Mouse (Mus musculus) right cerebral cortex, adult 2 months (tissue): Measurements from ENCODE around the gene Hacd2.

Experiments used
- DNase-seq, 2 experiments: peaks; one replicate each; pipeline ENCODE4 v3.0.0; 2021 to 2022; ENCODE audit warnings: low spot score in 2 of 2

The Hacd2 gene

DNA sequence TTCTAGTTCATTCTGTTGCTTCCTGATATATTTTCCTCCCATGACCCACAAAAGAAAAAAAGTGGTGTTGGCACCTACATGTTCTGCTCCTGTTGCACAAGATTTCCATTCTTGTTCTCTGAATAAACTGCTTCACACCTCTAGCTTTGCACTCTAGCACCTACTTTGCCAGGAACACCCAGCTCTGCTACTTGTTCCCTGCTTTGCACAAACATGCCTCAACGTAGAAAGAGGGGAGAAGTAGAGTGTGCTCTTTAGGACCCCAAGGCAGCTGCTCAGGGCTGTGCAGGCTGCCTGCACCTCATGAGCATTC is 32.9 kb downstream of the Hacd2 start:
- DNase-seq: peak in 1 of 2 experiments; percentile 31

DNA sequence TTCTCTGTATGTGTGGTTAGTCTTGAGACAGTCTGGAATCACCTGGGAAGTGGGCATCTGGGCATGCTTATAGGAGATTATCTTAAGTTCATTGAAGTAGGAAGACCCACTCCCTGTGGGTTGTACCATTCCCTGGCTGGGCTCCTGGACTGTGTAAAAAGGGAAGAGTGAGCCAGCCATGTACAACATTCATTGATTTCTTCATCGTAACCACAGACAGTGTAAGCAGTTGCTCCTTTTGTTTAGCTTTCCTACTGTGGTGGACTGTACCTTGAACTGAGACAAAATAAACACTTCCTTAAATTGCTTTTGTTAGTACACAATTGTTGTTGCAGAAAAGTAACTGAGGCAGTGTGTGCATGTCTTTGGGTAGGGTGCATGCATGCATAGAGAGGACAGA is 33.6 kb downstream of the Hacd2 start:
- DNase-seq: no peak

DNA sequence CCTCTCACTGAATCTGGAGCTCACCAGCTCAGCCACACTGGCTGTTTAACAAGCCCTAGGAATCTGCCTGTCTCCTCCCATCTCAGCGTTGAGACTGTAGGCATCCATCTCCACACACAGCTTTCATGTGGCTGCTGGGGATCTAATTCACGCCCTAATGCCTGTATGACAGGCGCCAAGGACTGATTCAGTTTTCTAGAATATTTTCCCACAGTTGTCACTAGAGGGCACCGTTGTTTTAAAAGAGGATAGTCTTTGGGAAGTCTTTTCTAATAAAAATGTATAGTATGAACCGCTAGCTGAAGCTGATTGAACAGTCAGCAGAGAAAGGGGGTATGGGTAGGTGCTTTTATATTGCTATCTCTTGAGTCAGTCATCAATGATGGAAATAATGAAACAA is 34.1 kb downstream of the Hacd2 start:
- DNase-seq: peak; percentile 33 to 55

DNA sequence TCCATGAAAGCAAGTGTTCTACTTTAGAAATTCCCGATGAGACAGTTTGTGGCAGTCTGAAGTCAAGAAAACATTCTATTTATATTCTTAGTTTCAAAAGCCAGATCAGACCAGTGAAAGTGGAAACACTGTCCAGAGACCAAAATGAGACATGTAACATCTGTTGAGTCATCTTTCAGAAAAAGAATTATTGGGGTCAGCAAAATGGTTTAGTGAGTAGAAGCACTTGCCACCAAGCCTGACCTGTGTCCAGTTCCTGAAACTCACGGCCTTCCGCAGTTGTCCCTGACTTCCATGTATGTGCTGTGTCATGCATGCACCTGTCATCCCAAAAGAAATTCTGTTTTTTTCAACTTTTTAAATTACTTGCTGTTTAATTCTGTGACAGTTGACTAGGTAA is 34.6 kb downstream of the Hacd2 start:
- DNase-seq: no peak

DNA sequence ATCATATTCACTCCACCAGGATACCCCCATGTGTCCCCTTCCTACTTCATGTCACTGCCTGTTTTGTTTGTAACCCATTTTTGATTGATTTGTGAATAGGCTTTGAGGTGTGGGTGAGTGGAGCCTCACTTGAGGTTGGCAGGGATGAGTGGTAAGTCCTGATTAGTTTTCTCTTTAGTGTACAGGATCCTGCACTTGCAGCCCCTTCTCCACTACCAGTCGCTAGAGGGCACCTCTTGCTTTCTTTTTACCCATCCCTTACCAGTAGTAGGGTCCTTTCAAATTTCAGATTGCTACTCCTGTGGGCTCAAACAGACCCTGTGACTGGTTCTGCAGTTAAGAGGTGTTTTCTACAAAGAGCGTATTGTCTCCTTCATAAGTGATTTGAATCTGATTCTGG is 38.8 kb downstream of the Hacd2 start:
- peak; percentile 39 to 46 for DNase-seq

DNA sequence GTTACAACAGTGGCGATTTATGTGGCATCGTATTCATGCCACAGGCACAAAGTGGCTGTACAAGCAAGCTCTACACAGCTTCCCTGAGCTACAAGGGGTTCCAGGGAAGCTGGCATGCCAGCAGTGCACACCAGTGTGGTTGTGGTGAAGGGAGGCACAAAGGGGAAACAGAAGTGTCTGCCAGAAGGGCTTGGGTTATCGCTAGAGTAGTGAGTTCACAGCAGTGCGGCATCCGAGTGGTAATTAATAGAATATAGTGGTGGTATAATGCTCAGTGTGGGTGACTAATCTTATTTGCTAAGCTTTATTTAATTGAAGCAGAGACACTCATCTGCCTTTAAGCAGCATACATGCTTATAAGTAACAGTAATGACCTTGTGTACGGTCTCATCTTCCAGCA is 43.5 kb downstream of the Hacd2 start:
- no peak for DNase-seq

DNA sequence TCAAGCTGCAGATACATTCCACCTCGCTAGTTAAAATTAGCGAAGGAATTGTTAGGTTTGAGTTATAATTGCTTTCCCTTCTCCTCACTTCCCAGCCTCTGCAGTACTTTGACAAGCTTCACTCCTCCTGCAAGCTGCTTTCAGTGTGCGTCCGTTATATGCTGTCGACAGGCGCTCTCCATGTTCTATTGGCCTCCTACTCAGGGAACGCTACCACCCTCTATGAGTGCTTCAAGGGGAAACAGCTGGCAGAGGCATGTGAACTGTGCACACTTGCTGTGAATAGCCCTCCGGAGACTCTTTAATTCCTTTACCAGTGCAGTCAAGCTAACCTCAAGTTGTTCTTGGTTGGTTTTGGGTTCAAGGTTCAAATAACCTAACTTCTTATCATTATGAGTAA is 44.9 kb downstream of the Hacd2 start:
- peak; percentile 23 to 41 for DNase-seq

DNA sequence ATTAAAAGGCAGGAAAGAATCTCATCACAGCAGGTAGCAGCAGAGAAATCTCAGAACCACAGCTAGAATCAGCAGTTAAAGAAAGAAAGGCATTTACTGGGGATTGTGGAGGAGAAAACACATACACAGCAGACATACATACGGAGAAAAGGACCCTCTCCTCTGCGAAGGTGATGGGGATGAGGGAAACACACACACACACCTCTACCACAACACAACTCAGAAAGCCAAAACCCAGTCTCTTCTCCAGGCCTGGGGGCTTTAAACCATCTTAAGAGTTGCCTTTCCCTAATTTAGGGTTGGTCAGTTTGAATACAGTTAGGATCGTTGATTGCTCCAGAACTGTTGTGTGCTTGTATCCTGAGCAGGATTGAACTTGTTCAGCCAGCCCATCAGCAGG is 45.4 kb downstream of the Hacd2 start:
- no peak for DNase-seq

DNA sequence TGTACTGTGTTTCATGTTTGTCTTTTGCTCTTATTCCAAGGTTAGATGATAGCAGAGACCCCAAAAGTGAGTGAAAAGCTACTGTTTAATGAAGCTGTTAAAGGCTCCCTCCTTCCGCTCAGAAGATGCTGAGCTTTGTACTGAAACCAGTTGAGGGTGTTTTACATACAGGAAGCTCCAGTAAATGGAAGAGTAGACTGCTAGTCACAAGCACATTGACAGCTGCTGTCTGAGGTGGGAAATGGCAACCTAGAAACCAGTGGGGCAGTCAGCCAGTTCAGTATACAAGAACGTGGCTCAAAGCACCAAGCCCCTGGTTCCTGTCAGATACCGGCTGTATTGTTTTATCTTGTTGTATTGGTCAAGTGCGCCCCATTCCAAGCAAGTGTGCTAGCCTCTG is 46.7 kb downstream of the Hacd2 start:
- DNase-seq: no peak

DNA sequence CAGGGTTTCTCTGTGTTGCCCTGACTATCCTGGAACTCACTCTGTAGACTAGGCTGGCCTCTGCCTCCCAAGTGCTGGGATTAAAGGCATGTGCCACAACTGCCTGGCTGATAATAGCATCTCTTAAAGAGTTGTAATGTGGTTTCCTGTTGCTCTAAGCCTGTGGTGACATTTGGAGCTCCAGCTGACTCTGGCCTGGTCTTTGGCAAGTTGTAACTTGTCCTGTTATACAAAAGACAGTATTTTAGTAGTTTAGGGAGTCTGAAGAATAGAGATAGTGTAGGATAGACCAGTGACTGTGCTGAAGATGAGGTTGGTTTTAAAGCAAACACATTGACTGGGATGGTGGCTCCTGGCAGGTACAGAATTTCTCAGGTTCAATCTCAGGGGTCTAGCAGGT is 52.2 kb downstream of the Hacd2 start:
- no peak for DNase-seq

DNA sequence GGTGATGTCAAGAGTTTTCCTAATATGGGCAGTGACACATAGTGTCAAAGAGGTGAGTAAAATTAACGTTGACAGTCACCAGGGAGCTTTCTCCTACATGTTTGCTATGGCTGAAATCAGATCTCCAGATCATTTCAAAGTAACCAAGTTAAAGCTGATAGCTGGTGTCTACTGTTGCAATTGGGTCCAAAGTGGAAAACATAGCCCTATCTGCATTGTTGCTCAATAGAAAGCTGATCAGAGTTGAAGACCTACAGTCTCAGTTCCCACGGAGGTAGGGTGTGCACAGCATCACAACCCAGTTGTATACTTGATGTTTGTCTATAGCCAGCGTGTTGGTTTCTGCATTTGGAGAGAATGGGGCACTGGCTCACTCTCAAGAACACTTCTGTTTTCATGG is 53.4 kb downstream of the Hacd2 start:
- no peak for DNase-seq

DNA sequence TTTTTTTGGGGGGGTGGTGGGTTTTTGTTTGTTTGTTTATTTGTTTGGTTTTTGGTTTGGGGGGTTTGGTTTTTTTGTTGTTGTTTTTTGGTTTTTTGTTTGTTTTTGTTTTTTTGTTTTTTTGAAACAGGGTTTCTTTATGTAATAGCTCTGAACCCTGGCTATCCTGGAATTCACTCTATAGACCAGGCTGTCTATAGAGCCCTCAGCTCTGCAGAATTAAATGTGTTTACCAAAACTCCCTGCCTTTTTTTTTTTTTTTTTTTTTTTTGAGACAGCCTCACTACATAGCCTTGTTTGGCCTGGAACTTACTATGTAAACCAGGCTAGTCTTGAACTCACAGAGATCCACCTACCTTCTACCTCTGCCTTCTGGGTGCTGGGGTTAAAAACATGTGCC is 71.3 kb downstream of the Hacd2 start:
- DNase-seq: no peak

DNA sequence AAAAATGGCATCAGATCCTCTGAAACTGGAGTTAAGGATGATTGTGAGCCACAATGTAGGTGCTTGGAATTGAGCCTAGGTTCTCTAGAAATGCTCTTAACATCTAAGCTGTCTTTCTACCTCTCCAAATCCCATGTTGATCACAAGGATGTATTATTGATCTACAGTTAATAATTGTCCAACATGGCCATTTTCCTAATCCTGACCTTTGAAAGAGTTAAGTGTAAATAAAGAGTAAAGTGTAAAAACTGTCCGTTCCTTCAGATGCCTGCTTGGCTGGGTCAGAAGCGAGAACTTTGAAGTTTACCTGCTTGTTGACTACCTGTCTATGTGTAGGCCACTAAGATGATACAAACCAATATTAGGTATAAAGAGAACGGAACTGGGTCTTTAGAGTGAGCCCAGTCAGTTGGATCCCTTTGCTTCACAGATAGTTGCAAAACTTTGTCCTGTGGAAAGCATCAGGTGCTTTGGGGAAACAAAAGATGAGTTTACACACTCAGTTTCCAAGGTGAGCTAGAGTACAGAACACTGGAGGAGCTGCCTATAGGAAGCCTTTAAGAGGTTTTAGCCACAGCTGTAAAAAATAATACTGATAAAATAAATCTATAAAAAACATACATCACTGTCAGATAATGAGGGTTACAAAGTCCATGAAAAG is 75.8 kb downstream of the Hacd2 start:
- DNase-seq: no peak

DNA sequence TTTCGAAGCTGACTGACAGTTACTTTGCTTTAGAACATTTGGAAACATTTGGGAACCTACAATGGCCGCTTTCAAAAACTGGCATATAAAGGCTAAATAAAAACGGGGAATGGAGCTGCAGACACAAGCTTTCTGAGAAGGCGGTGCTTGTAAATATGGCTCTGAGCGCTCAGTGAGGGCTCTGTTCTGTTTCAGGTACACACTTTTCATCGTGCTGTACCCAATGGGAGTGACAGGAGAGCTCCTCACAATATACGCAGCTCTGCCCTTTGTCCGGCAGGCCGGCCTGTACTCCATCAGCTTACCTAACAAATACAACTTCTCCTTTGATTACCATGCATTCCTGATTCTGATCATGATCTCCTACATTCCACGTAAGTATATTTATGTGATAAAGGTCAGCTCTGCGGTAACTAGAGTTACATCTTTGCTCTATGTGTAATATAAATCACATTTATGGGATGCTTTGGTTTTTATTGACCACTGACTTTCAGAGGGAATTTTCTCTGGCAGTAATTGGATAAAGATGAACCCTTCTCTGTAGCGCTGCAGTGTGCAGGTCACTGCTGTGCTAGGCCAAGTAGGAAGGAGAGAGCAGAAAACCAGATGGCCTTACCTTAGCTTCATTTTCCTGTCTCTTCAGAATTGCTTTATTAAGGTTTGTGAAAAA is 79.7 kb downstream of the Hacd2 start:
- DNase-seq: no peak

DNA sequence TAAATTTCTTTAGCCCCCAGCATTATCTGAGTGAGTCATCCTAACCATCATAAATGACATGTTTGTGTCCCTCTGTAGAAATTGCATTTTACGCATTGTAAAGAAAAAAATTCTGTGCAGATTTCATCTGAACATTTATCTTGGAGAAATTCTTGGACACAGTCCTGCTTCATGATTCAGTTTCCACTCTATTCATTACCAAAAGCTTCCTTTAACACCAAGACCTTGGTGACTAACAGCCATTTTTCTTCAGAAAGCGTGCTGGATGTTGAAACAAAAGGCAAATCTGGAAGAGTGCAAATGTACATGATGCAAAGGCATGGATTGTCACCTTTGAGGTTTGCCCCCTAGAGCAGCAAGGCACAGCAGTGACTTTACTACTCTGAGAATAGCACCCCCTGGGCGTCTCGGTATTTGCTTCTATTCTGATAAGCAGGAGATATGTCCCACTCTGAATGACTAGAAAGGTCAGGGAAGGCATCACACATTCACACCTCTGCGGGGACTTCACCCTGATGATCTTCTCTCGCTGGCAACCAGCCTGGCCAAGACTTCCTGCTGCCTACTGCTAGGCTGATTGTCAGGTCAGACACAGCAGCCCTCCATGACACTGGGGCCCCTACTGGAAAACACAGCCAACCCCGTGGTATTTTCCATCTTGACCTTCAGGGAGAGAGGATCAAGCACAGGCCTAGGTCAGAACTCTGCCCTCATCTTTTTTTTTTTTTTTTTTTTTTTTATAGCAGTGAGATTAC is 80.8 kb downstream of the Hacd2 start:
- no peak for DNase-seq

DNA sequence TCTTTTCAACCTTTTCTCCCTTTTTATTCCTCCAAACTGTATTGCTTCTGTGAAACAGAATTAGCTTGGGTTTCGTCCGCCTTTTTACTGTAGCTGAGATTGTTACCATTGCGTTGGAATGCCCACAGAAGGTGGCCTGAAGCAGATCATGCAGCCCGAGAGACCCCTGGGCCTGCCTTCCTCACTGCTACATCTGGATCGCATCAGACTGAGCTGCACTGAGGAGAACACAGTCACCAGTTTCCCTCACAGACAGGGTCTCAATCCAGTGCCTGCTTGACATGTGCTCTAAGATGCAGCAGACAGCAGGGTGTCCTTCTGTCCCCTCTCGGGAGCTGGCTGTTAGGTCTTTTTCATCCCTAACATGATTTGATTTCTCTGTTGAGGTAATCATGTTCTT is 85.8 kb downstream of the Hacd2 start:
- no peak for DNase-seq

DNA sequence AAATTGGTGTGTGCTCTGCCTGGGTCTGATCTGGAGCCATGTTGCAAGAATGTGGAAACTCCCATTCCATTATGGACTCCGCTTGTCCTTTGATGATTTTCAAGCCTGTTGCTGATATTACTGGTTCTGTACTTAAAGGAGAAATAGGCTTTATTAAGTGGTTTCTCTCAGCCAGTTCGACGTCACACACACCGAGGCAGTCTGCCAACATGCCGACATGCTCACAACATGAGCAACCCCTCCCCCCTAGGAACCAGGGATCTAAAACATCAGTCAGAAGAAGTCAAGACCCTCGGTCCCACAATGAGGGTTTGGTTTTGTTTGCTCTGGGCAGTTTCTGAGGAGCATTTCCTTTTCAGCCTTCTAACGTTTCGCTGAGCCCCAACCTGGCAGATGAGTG is 86.9 kb downstream of the Hacd2 start:
- DNase-seq: no peak

DNA sequence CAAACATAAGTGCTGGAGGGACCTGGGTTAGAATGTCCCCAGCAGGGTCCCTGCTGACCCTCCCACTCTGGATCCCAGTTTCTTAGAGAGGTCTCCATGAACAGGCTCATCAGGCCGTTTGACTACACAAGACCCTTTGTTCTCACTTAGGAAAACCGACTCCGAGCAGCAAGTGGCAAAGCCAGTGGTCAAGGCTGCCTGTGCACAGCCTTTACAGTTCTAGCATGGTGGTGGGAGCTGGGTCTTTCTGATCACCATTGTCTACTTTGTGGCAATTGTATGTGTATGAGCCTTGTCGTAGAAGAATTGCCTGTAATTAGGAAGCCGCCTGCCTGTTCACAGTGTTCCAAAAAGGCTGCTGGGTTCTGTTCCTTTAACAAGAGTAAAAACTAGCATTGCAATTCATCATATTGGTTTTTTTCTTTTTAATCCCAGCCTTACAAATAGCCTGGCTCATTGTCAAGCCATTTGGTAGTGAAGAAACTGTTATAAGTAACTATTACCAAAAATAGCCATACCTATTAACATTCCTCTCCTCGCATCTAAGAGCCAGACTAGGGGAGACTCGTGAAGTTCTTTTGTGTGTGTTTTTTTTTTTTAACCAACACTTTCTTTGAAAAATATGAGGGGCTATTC is 87.5 kb downstream of the Hacd2 start:
- DNase-seq: no peak

DNA sequence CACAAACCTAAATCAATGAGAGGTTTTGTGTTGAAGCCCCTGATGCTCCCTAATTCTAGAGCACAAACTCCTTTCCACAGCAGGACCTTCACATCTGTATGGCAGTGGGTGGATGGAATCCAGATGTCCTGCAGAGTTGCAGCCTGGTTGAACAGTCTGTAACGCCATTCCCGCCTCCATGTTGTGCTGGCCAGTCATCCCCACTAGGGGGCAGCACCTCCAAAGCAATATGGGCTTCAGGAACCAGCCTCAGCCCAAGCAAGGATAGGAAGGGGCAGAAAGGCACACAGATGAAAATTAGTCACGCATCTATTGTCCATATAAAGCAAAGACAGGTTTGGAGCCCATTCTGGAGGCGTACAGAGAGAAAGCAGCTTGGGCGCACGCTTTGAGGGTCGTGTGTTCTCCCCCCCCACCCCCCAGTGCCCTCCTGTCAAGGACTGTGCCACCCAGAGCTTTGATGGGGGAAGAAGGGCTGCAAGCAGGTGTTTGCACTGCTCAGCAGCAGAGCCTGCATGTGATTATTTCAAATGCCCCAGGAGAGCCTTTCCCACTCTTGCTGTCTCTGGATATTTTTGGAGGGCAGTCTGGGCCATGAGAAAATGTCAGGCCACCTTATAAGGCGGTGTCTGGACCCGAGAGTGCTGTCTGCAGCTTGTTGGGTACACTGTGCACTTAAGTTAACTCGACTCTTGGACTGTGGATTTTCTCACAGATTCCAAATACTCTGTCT is 88.3 kb downstream of the Hacd2 start:
- DNase-seq: peak; percentile 91 to 94

DNA sequence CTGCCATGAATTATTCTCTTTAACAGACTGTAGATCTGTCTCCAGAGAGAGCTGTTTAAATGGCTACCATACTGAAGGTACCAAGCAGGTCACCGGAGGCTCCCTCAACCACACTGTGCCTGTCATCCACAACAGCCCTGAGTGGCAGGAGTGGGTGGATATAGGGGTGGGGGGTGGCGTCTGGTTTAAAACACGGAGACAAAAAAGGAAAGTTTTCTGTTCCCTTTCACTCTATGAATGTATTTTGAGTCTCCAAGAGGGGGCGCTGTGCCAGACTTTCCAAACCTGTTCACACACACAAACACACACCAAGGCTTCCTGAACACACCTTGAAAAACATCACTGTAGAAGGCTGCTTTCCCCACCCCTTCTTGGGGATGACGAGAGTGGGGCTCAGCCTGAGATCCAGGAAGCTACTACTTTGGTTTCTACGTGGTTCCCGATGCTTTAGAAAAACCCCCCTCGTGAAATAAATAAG is 89.0 kb downstream of the Hacd2 start:
- DNase-seq: peak; percentile 48 to 52

DNA sequence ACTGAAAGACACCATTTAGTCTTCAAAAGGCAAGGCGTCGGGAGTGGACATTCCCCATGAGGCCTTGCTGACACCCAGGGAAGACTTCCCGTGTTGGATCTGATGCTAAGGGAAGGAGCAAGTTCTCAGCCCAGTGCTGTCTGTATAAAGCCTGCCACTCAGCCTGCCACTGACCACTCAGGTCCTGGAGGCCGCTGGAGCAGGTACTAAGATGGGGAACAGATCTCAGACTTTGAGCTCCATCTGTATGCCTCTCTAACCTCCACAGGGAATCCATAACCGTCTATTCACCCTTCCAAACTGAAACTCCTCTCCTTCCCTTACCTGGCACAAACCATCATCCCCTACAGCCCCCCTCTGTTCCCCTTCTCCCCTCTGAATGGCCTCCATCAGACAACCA is 91.3 kb downstream of the Hacd2 start:
- DNase-seq: no peak
